Mouse (Mus musculus) liver, adult 2 months (tissue): ENCODE measurements at regions not wholly inside any gene's neighbourhood (a gene's known extent, or its start where the extent isn't known, plus 50 kb on each side); places are given as distances from the start of the nearest gene placed in this dataset.

Source experiments
- CTCF ChIP-seq: fragments of 200-500 bp; IDR thresholded peaks from 2 replicates; pipeline ENCODE4 v1.5.1; 2011; ENCODE audit warnings: low read depth, low read length, control low read depth
- POLR2A ChIP-seq: fragments of 200-500 bp; IDR thresholded peaks from 2 replicates; pipeline ENCODE4 v1.6.1; 2011; ENCODE audit warnings: low read length, control low read depth; ENCODE audit not compliant: insufficient read depth; ENCODE audit errors: extremely low read depth

DNA sequence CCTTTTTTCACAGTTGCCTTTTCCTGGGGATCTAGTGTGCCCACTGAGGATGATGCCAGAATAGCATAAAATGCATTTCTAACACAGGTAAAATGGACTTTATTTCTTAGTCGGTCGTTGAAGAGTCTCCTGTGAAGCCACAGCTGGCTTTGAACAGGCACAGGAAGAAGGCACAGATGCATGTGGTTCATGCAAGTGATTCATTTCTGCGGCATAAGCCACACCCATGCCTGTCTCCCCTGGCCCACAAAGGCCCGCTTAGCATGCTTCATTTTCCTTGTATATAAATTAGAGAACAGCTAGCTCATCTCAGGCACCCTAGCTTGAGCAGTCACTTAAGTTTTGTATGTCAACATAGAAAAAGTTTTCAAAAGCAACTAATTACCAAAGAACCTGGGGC, 277.6 kb downstream of the Adamts20 start:
- TF ChIP-seq CTCF (no peak), POLR2A (no peak)
